In the genomic region with DNA sequence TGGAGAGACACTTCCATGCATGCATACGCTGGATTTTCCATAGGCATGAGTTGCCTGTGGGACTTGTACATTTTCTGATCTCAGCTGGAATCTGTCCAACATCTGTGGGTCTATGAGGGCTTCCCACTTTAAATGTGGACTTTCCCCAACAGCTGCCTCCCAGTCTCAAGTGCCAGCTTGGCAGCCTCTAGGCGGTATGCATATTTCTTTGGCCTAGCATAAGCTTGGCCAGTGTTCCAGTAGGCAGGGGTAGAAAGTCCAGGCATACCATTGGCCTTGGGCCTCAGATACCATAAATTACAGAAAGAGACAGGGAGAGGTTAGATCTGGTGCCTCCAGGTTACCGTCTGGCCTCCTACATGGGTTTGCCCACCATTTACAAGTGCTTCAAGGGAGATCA, we compare ENCODE assay signal across 27 mouse cellular contexts.
"Had no signal": no experiment of that assay in that cellular context is flagged by ENCODE, and none has a peak within 500 bp of the region (broad histone marks: within the 10 kb centered on the region; RNA-seq: fewer than 3 reads in every experiment).

No protein-coding gene starts in this region.

- H3K27me3 ChIP-seq: embryonic facial prominence, embryonic 12.5 days; embryonic facial prominence, embryonic 13.5 days; embryonic facial prominence, embryonic 15.5 days; forebrain, embryonic 12.5 days; forebrain, embryonic 13.5 days; forebrain, embryonic 15.5 days had no signal

- H3K4me2 ChIP-seq: embryonic facial prominence, embryonic 12.5 days; embryonic facial prominence, embryonic 13.5 days; embryonic facial prominence, embryonic 15.5 days; forebrain, embryonic 12.5 days; forebrain, embryonic 13.5 days; forebrain, embryonic 15.5 days had no signal

- H3K9me3 ChIP-seq: embryonic facial prominence, embryonic 10.5 days; embryonic facial prominence, embryonic 12.5 days; embryonic facial prominence, embryonic 13.5 days; embryonic facial prominence, embryonic 15.5 days; forebrain, embryonic 10.5 days; forebrain, embryonic 12.5 days; forebrain, embryonic 13.5 days; forebrain, embryonic 15.5 days had no signal

- ATAC-seq: forebrain, embryonic 13.5 days; forebrain, embryonic 14.5 days; forebrain, embryonic 15.5 days; forebrain, embryonic 16.5 days; forebrain, postnatal 0 days had no signal

- DNase-seq: cerebellum, adult 2 months; cerebellum, adult 8-10 months; cerebellum, adult 9-10 months; cerebellum, adult 9-11 months; cerebellum, postnatal 14 days; cerebellum, postnatal 25 days; cerebellum, postnatal 36 days; embryo, embryonic 11 days; forebrain, postnatal 0 days; gastrocnemius, adult 2 months; gastrocnemius, postnatal 10 days; gastrocnemius, postnatal 14 days; gastrocnemius, postnatal 25 days; gastrocnemius, postnatal 36 days; heart, adult 18-20 months; heart, adult 2 months had no signal

- H3K4me1 ChIP-seq: embryonic facial prominence, embryonic 12.5 days; embryonic facial prominence, embryonic 13.5 days; forebrain, embryonic 10.5 days; forebrain, embryonic 12.5 days; forebrain, embryonic 13.5 days; forebrain, embryonic 15.5 days had no signal

- H3K27ac ChIP-seq: embryonic facial prominence, embryonic 10.5 days; embryonic facial prominence, embryonic 12.5 days; embryonic facial prominence, embryonic 13.5 days; embryonic facial prominence, embryonic 15.5 days; forebrain, embryonic 10.5 days; forebrain, embryonic 12.5 days; forebrain, embryonic 13.5 days; forebrain, embryonic 15.5 days; gastrocnemius, adult 2 months; heart, adult 2 months had no signal

- H3K9ac ChIP-seq: embryonic facial prominence, embryonic 12.5 days; embryonic facial prominence, embryonic 13.5 days; embryonic facial prominence, embryonic 15.5 days; forebrain, embryonic 12.5 days; forebrain, embryonic 13.5 days; forebrain, embryonic 15.5 days; forebrain, postnatal 0 days had no signal

- H3K4me3 ChIP-seq: embryonic facial prominence, embryonic 10.5 days; embryonic facial prominence, embryonic 12.5 days; embryonic facial prominence, embryonic 13.5 days; embryonic facial prominence, embryonic 15.5 days; erythroblast, embryonic 14.5 days; forebrain, embryonic 10.5 days; forebrain, embryonic 12.5 days; forebrain, embryonic 13.5 days; forebrain, embryonic 15.5 days; gastrocnemius, adult 2 months; heart, adult 2 months had no signal

- H3K36me3 ChIP-seq: embryonic facial prominence, embryonic 10.5 days; embryonic facial prominence, embryonic 12.5 days; embryonic facial prominence, embryonic 13.5 days; embryonic facial prominence, embryonic 15.5 days; forebrain, embryonic 10.5 days; forebrain, embryonic 12.5 days; forebrain, embryonic 15.5 days had no signal
